15 mouse cellular contexts compared by ENCODE assay signal in genomic region chr5:64281674-64282073, GRCm38 (mm10).
A peak's percentile ranks its signal among the peaks of the same experiment; 100 is the strongest.
DNase-seq lines count a peak whose midpoint lies in the region.
"Had no signal": no experiment of that assay in that cellular context is flagged by ENCODE, and none has a peak within 500 bp of the region (broad histone marks: within the 10 kb centered on the region; RNA-seq: fewer than 3 reads in every experiment).

No protein-coding gene starts in this region.

- intact Hi-C loops in left cerebral cortex, postnatal 25 days (cut with DNase I): no loop called here

- peak; percentile 54 for DNase-seq in adrenal gland, postnatal 14 days
- DNase-seq in adrenal gland, adult 18-20 months (ENCODE audit: low spot score in 2 of 2): no peak
- DNase-seq in 3134 (ENCODE audit: extremely low read depth, insufficient read length, low spot score): peak; percentile 58
- DNase-seq in 416B (ENCODE audit: low read depth): peak; percentile 28
- peak; percentile 60 for DNase-seq in adipocyte (ENCODE audit: low spot score)
- DNase-seq in layer of hippocampus, adult 9-11 months: no peak
- DNase-seq in left cerebral cortex, postnatal 25 days (ENCODE audit: low spot score in 2 of 2): no peak
- DNase-seq in layer of hippocampus, postnatal 10 days (ENCODE audit: low spot score in 2 of 2): no peak
- DNase-seq: B cell, adult 2 months; cerebellum, adult 18-20 months; cerebellum, adult 9-10 months; cerebellum, postnatal 14 days; gastrocnemius, postnatal 14 days; heart, adult 11 months; kidney, adult 2 months had no signal

Comparison
In these comparisons a context has a peak if more than half of its experiments do, and no peak if none do; other contexts are left out.
1. DNase-seq: peak in adrenal gland, postnatal 14 days (single experiment), 3134 (single experiment), 416B (single experiment) and adipocyte (single experiment); none in adrenal gland, adult 18-20 months (0 of 2), layer of hippocampus, adult 9-11 months (single experiment), left cerebral cortex, postnatal 25 days (0 of 2) and layer of hippocampus, postnatal 10 days (0 of 2).